Mouse (Mus musculus): Measurements from ENCODE around the gene Fry.

DNA sequence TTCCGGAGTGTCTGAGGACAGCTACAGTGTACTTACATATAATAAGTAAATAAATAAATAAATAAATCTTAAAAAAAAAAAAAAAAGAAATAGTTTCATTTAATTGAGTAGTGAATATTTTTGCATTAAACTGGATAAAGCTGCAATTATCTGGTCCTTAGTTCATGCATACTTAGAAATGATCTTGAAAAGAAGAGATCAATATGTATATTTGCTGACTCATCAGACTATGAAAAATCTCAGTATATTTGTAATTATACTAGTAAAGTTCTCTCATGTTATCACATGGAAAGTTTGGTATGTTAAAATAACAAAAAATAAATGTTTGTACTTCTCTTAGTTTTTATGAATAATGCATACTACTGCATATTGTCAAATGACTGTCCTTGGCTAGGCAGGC, 229.9 kb downstream of the Fry start:
- TF ChIP-seq POLR2A (IDR thresholded peaks at IDR 0.05; ENCODE audit: insufficient read length, low read depth) (no peak), SRF (IDR thresholded peaks at IDR 0.05; ENCODE audit: control insufficient read depth, insufficient read length, low read depth) (no peak)
